Mouse (Mus musculus) left cerebral cortex, postnatal 10 days (tissue): ENCODE results near the gene Trappc10. TPM values are rescaled to one million over a fixed set of nuclear protein-coding genes. Genes with fewer than 3 reads are reported as not detected.

ENCODE experiments used
- DNase-seq, 2 experiments: peaks; one replicate each; pipeline ENCODE4 v3.0.0; 2021 to 2022; ENCODE audit warnings: low spot score in 2 of 2, mixed read lengths in 1 of 2; ENCODE audit errors: extremely low spot score in 1 of 2
- intact Hi-C: fragments of 180-260 bp; cut with DNase I; formaldehyde crosslinking; loops from one replicate; pipeline ENCODE4 v1.15.1; 2025
- total RNA-seq, 2 experiments: library from RNA; stranded (reverse); gene quantifications; 2 replicates each; pipeline ENCODE4 v1.2.3; 2021

Gene Trappc10
- total RNA-seq, 2 experiments from 2014 or later, result 81.8 to 84.3 TPM

DNA sequence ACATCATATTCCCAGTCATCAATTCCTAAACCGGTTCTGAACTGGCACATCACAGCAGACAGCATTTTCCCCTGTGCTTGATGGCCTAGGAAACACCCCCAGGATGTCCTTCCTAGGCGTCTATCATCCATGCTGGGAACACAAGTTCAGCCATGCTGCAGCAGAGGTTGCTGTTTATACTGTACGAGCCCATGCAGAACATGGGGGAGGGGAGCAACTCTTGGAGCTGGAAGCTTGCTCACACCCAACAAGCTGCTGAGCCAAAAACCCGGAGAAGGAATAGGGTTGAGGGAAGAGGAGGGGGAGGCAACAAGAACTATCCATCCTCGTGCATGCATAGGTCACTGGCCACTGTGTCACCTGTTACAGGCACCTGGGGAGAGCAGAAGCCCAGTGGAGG, 15.9 kb upstream of the Trappc10 start:
- intact Hi-C loops, result no loop called here
- peak in 1 of 2 experiments; percentile 58 for DNase-seq

DNA sequence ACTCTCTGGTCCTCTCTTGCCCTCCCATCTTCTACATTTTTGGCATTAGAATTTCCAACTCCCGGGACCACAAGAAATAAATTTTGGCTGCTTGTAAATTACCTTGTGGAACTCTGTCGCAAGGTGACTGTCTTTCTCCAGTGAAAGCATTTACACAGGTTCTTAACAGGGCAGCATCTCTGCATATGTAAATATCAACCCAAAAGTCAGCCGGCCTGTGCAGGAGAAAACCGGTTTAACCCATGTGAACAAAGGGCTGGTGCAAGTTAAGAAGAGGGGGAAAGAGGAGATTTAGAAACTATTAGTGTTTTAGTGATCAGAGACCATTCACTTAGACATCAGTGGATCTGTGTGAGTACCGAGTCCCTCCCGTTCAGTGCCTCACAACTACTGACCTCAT, 15.3 kb upstream of the Trappc10 start:
- intact Hi-C loops, result no loop called here
- no peak for DNase-seq

- no peak for DNase-seq
- intact Hi-C loops, result no loop called here
Measured at GRCm38 (mm10) chr10:78259230-78259629, 14.8 kb upstream of the Trappc10 start.

DNA sequence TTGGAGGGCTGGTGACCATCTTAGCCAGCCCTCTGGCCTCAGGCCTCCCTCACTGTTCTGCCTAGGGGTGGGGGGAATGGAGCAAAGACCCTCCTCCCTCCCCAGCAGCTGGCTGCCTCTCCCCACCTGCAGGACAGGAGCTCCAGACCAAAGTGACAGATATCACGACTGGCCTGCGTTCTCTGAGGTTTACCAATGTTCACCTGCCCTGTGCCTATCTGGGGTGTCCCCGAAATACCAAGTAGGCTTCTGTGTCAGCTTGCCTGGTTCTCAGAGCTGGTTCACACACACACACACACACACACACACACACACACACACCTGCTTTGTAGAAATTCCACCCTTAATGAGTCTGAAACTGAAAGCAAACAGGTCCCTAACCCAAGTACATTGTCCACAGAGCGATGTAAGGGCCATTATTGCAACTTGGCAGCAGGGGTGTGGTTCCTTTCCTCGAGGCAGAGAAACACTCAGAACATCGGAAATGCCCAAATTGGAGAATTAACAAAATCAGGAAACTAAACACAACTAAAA, 13.8 kb upstream of the Trappc10 start:
- no peak for DNase-seq
- intact Hi-C loops, result no loop called here

- intact Hi-C loops, result no loop called here
- peak in 1 of 2 experiments; percentile 60 for DNase-seq
Measured at GRCm38 (mm10) chr10:78255646-78256059, 11.2 kb upstream of the Trappc10 start.

- intact Hi-C loops, result no loop called here
- no peak for DNase-seq
Measured at GRCm38 (mm10) chr10:78247206-78247605, 2.8 kb upstream of the Trappc10 start.

GRCm38 (mm10) chr10:78246725-78247124, 2.3 kb upstream of the Trappc10 start:
- intact Hi-C loops, result no loop called here
- no peak for DNase-seq

GRCm38 (mm10) chr10:78245225-78245547, 745 bp upstream of the Trappc10 start:
- intact Hi-C loops, result no loop called here
- no peak for DNase-seq

DNA sequence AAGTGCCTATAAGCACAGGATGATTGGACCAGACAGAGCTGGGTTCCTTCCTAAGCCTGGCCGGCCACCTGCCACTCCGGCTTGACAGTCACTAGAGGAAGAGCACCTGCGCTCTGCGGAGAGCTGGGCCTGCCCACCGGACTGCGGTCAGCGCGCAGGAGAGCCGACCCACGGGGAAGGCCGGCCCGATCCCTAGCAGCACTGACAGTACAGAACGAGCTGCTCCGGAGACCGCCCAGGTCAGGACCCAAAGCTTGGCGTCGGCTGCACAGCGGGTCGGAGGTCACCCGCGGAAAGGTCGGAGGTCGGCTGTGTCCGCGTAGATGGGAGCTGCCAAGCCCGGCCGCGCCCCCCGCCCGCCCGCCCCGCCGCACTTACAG, 393 bp downstream of the Trappc10 start:
- intact Hi-C loops, result no loop called here
- DNase-seq, result peak in 1 of 2 experiments; percentile 71

DNA sequence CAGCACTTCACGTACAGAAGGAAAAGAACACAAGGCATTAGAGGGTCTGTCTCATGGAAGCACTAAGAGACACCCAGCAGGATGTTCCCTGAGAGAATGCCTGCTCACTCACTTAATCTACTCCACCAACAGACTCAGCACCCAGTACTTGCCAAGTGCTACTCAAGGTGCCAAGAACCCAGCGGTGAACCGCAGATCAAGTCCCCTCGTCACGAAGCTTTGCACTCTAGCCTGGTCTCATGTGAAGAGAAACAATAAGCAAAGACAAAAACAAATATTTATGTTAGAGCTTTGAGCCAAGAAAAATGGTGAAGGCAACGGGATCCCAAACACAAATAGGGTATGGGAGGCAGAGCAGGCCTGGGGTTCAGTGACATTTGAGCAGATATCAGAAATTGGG, 5.5 kb downstream of the Trappc10 start:
- intact Hi-C loops, result no loop called here
- DNase-seq, result peak in 1 of 2 experiments; percentile 45

- intact Hi-C loops, result no loop called here
- DNase-seq, result no peak
Measured at GRCm38 (mm10) chr10:78238297-78238696, 6.1 kb downstream of the Trappc10 start.

DNA sequence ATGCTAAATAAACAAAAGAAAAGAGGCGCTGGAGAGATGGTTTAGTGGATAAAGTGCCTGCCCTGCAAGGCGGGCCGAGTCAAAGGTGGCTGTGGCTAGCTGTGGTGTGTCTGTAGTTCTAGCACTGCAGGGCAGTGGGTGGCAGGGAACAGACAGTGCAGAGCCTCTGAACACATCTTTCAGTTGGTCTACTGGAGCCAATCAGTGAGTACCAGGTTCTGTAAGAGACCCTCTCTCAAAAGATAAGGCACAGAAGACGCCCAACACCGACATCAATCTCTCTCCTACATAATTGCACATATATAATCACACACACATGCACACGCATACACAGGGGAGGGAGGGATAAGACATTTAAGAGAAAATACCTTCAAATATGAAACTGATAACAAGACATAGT, 6.6 kb downstream of the Trappc10 start:
- DNase-seq, result no peak
- intact Hi-C loops, result no loop called here

- intact Hi-C loops, result no loop called here
- no peak for DNase-seq
Measured at GRCm38 (mm10) chr10:78236885-78237629, 7.4 kb downstream of the Trappc10 start.

- intact Hi-C loops, result no loop called here
- DNase-seq, result no peak
Measured at GRCm38 (mm10) chr10:78233756-78234155, 10.7 kb downstream of the Trappc10 start.

GRCm38 (mm10) chr10:78233161-78233560, 11.3 kb downstream of the Trappc10 start:
- DNase-seq, result no peak
- intact Hi-C loops, result no loop called here

DNA sequence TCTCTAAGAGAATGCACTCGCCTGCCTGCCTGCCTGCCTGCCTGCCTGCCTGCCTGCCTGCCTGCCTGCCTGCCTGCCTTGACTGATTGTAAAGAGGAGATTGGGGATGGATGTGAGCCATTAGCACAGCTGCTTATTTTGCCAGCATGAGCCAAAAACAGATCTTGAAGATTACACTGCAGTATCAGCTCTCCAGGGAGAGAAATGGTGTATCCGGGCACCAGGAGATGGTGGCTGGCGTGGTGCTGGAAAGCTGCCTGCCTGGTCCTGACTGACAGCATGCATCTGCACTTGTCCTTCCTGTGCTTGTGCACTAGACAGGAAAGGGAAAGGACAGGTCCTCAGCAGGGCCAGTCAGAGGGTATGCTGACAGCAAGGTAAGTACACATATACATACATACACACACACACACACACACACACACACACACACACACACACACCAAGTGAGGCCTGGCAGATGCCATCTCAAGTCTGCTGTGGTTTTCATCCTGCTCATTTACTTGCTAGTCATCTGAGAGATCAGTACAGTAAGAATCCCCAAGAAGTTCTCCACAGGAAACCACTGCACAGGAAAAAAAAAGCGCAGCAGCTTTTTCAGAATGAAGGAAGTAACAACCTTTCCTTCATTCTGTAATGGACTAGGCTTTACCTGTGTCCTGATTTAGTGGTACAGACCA, 12.0 kb downstream of the Trappc10 start:
- intact Hi-C loops, result no loop called here
- DNase-seq, result no peak

DNA sequence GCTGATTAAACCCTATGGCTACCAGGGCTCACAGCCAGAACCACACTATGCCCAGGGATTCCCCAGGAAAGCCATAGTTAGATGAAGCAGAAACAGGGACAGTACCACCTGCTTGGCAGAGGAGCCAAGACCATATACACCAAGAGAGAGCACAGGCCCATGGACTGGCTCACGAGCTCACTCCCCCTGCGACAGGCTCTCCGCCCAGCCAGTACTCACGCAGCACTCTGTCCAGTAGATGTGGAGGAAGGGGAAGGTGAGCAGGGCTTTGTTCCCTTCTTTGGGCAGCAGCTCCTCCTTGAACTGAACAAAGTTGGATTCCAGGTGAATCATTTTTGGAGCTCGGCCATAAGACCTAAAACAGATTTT, 15.9 kb downstream of the Trappc10 start:
- no peak for DNase-seq
- intact Hi-C loops, result no loop called here

DNA sequence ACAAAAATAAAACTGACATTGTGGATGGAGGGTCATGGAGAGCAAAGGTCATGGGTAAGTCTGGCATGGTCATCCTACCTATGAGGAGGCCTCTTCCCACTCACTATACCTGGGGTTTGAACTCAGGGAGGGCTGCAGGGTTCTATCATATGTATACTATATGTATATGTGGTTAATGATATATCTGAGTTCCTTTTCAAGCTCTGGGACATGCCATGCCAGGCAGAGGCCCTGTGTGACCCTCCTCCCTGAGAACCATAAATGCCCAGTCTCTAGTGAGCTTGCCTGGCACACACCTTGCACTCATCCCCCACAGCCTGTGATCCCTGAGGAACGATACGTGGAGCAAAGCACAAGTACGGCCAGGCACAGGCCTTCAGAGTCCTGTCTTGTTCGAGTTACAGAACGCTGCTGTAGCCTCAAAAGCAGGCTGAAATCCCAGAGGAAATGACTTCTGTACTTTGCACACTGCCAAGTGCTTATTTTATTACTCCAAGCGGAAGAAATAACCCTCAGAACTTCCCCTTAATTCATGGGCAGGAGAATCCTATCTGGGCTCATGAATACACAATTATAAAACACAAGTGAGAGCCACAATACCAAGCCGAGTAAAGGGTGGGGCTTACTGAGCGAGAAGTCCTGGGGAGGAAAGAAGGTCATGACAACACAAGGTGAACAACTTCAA, 16.4 kb downstream of the Trappc10 start:
- no peak for DNase-seq
- intact Hi-C loops, result no loop called here

DNA sequence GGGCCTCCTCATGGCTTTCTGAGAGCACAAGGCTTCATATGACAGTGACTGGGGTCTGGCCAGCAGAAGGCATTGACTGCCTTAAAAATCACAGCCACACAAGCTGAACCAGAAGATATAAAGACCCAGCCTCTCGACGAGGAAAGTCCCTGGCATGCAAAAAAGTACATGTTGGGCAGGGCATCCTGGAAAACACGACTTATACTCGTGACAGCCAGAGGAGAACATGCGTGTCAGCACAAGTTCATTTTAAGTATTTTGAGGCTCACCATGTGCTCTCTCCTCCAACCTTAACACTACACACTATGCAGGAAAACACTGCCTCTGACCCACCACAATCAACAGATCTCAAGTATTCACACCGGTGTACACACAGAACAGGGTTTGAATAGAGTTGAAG, 20.3 kb downstream of the Trappc10 start:
- intact Hi-C loops, result no loop called here
- no peak for DNase-seq

DNA sequence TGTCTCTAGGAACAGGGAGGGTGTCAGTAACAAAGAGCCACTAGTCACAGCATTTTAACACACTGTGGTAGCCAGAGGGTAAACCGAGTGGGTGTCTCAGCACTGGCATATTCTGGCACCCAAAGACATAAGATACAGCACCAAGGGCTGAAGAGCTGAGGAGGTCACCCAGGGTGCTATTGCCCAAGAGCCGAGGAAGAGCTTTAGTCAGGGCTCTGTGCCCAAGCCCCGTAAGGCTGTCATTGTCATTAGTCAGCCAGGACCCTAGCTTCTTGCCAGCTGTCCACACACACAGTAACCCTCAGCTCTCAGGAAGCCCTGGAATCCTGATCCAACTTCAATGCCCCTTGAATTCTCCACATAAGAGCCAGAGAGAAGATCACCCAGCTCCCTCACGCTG, 21.5 kb downstream of the Trappc10 start:
- intact Hi-C loops, result no loop called here
- no peak for DNase-seq
